Mouse (Mus musculus) heart, adult 18-20 months (tissue): ENCODE results near the gene Plekhg4. TPM values are rescaled to one million over a fixed set of nuclear protein-coding genes. Genes with fewer than 3 reads are reported as not detected.

ENCODE experiments used
- DNase-seq, 2 experiments: peaks; one replicate each; pipeline ENCODE4 v3.0.0; 2021 to 2022; ENCODE audit warnings: mixed read lengths in 1 of 2
- total RNA-seq, 2 experiments: library from RNA; stranded (reverse); gene quantifications; 2 replicates each; pipeline ENCODE4 v1.2.3; 2021

Gene Plekhg4
- total RNA-seq, 2 experiments from 2014 or later: not detected

GRCm38 (mm10) chr8:105349096-105349771, 23.8 kb upstream of the Plekhg4 start:
- DNase-seq: no peak

GRCm38 (mm10) chr8:105350186-105350585, 22.9 kb upstream of the Plekhg4 start:
- DNase-seq: peak in 1 of 2 experiments; percentile 4

GRCm38 (mm10) chr8:105353583-105354135, 19.4 kb upstream of the Plekhg4 start:
- no peak for DNase-seq

- no peak for DNase-seq
These were observed 18.5 kb upstream of the Plekhg4 start for GRCm38 (mm10) chr8:105354549-105354948.

GRCm38 (mm10) chr8:105355179-105356024, 17.7 kb upstream of the Plekhg4 start:
- peak; percentile 58 to 77 for DNase-seq

GRCm38 (mm10) chr8:105356681-105357080, 16.4 kb upstream of the Plekhg4 start:
- DNase-seq: no peak

GRCm38 (mm10) chr8:105359208-105359607, 13.9 kb upstream of the Plekhg4 start:
- no peak for DNase-seq

GRCm38 (mm10) chr8:105359646-105360045, 13.4 kb upstream of the Plekhg4 start:
- no peak for DNase-seq

GRCm38 (mm10) chr8:105361751-105362702, 11.0 kb upstream of the Plekhg4 start:
- DNase-seq: peak; percentile 42 to 58

GRCm38 (mm10) chr8:105367107-105367506, 6.0 kb upstream of the Plekhg4 start:
- no peak for DNase-seq

- DNase-seq: no peak
These were observed 601 bp upstream of the Plekhg4 start for GRCm38 (mm10) chr8:105372473-105372872.

GRCm38 (mm10) chr8:105374513-105374966, 1.5 kb downstream of the Plekhg4 start:
- DNase-seq: no peak

GRCm38 (mm10) chr8:105378673-105379072, 5.6 kb downstream of the Plekhg4 start:
- peak in 1 of 2 experiments; percentile 45 for DNase-seq

GRCm38 (mm10) chr8:105380308-105380707, 7.2 kb downstream of the Plekhg4 start:
- DNase-seq: no peak

- DNase-seq: no peak
These were observed 11.0 kb downstream of the Plekhg4 start for GRCm38 (mm10) chr8:105384070-105384469.

- DNase-seq: peak in 1 of 2 experiments; percentile 18
These were observed 14.1 kb downstream of the Plekhg4 start for GRCm38 (mm10) chr8:105387151-105387550.

GRCm38 (mm10) chr8:105389096-105389495, 16.0 kb downstream of the Plekhg4 start:
- DNase-seq: peak; percentile 42 to 73

- DNase-seq: peak; percentile 25 to 39
These were observed 20.2 kb downstream of the Plekhg4 start for GRCm38 (mm10) chr8:105393089-105393787.

- DNase-seq: no peak
These were observed 20.8 kb downstream of the Plekhg4 start for GRCm38 (mm10) chr8:105393915-105394314.

- peak; percentile 68 to 74 for DNase-seq
These were observed 24.7 kb downstream of the Plekhg4 start for GRCm38 (mm10) chr8:105397747-105398146.

GRCm38 (mm10) chr8:105400016-105400415, 26.9 kb downstream of the Plekhg4 start:
- DNase-seq: no peak
